Mouse (Mus musculus) embryonic fibroblast, embryonic 13.5 days (primary cell): ENCODE data around the gene Gopc. TPM values are rescaled to one million over a fixed set of nuclear protein-coding genes. Genes with fewer than 3 reads are reported as not detected.
A peak's percentile ranks its signal among the peaks of the same experiment; 100 is the strongest.

Experiments used
- H3K27ac ChIP-seq: 2 replicates; pipeline ENCODE4 v1.5.1; 2012; ENCODE audit warnings: low read length, control low read depth, inconsistent platforms; ENCODE audit not compliant: insufficient read depth
- H3K4me1 ChIP-seq: 2 replicates; pipeline ENCODE4 v1.6.1; 2011; ENCODE audit warnings: low read length; ENCODE audit not compliant: control insufficient read depth, insufficient read depth
- H3K4me3 ChIP-seq: 2 replicates; pipeline ENCODE4 v1.5.1; 2011; ENCODE audit warnings: mild to moderate bottlenecking, control low read depth, low read length; ENCODE audit not compliant: insufficient read depth
- CTCF ChIP-seq: IDR thresholded peaks from 2 replicates; pipeline ENCODE4 v1.5.1; 2011; ENCODE audit warnings: mild to moderate bottlenecking, control low read depth, low read length, moderate library complexity, borderline replicate concordance; ENCODE audit not compliant: insufficient read depth
- POLR2A ChIP-seq: IDR thresholded peaks from 2 replicates; pipeline ENCODE4 v1.6.1; 2011; ENCODE audit warnings: low read depth, mild to moderate bottlenecking, control low read depth, low read length, moderate library complexity
- polyA plus RNA-seq: library from polyadenylated mRNA; stranded (reverse); fragments of >200 nt; gene quantifications from 2 replicates; pipeline ENCODE4 v1.2.4, GENCODE M21; 2011; ENCODE audit warnings: low read depth; ENCODE audit not compliant: missing spikeins, insufficient read length

Gopc gene
- 31.2 and 31.6 TPM in 2 replicates for polyA plus RNA-seq

DNA sequence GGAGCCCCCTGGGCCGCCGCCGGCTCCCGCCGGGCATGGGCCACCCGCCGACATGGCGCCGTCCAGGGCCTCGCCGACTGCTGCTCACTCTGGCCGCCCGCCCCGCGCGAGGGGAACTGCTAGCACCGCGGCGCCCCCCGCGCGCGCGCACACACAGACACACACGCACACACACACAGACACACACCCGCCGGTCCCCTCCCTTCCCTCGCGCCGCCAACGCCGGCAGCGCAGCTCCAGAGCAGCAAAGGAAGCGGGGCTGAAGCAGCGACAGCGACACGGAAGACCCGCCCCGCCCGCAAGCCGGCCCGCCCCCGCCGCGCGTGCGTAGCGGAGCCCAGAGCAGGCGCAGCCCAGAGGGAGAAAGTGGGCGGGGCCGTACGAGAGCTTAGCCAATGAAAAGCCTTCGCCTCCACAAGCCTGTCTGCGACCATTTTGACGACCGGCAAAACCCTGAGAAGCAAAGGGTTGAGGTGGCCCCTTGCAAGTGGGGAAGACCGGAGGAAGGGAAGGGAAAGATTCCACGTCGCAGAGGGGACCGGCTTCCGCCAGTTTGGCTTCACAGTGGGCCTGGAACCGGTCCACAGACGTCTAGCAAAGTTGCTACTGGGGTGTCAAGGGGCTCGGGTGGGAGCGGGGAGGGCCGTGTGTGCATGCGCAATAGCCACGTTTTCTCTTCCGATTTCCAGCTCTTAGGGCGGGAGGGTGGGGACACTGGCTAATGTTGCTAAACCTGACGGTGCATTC is at the start of gene Gopc:
TSS of gene Gopc (minus strand) at position 280 of the 747 bp plus-strand sequence.
- TF ChIP-seq CTCF (no peak), POLR2A (peak; percentile 82)
- H3K4me3 ChIP-seq, result peak within 1 kb of the TSS; percentile 98
- H3K27ac ChIP-seq, result peak within 1 kb of the TSS; percentile 92
- H3K4me1 ChIP-seq, result peaks cover 4% of the 10 kb centered on the region; the same call in 1 of the 2 replicates

DNA sequence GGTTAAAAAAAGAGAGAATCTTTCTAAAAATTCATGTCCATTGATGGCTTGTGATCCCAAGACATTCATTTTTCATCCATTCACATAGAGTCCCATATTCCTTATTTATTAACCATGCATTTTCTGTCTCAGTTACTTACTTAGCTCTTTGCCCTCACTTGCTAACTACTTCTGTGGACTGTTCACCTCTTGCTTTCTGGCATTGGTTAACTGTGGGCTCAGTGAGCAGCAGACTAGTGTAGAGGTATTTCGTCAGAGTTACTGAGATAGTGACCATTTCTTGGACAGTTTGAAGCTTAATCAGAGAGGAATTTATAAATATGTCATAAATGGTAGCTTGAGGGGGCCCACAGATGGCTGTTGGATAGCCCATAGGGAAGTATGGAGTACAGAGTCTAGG is 49.0 kb upstream of the Gopc start:
- TF ChIP-seq POLR2A (no peak), CTCF (no peak)
- no peak overlapping the region for H3K4me3 ChIP-seq
- no peak overlapping the region for H3K27ac ChIP-seq
- H3K4me1 ChIP-seq, result no peaks in the 10 kb centered on the region

DNA sequence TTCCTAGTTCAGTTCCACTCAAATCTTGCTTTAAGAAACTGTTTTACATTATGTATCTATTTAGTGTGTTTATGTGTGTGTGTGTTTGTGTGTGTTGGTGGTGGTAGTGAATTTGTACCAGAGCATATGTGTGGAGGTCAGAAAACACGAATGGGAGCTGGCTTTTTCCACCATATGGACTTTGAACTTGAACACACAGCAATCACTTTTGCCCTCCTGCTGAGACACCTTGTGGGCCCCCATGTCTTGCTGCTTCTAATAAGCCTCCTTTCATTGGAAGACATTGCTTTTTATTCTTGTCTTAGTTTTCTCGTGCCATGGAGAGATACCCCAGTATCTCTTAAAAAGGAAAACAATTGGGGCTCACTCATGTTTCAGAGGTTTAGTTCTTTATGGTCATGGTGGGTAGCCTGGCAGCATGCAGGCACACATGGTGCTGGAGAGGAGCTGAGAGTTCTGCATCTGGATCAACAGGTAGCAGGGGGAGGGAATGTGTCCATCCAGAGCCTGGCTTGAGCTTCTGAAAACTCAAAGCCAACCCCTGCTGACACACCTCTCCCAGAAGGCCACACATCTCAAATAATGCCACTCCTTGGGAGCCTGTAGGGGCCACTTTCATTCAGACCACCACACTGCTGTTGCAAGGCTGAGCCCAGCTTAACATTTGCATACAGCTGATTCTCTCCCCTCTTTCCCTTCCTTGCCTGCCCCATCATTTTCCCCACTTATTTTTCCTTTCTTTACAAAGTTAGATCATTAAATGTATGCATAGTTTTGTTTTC is 45.9 kb upstream of the Gopc start:
- Histone ChIP-seq H3K27ac (no peak overlapping the region), H3K4me1 (no peaks in the 10 kb centered on the region), H3K4me3 (no peak overlapping the region)
- TF ChIP-seq CTCF, result no peak
- TF ChIP-seq POLR2A, result no peak

DNA sequence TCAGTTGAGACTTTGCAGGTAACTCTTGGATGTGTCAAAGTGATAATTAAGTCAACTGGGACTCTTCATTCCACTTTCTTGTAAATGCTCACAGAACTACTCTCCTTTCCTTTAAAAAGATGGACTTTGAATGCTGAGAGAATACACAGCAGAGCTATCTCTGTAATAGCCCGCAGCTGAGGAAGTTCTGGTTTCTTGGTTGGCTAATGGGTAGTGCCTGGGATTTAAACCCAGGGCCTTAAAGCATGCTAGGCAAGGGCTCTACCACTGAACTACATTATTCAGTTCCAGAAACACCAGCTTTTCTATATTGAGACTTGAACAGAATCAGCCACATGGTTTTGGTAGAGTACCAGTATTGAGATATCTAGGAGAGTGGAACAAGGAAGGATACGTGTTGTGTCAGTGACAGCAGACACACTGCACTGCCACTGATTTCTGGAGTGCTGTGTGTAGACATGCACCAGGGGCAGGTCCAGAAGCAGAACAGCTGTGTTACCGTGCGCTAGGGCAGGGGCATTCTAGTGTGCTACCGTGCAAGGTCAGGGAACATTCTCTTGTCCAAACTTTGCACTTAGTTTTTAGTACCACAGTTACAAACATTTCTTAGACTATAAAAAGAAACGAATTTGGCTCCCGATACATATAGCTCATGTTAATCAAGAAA is 44.5 kb upstream of the Gopc start:
- Histone ChIP-seq H3K27ac (no peak overlapping the region), H3K4me3 (no peak overlapping the region), H3K4me1 (peaks cover 3% of the 10 kb centered on the region)
- TF ChIP-seq CTCF (no peak), POLR2A (no peak)

DNA sequence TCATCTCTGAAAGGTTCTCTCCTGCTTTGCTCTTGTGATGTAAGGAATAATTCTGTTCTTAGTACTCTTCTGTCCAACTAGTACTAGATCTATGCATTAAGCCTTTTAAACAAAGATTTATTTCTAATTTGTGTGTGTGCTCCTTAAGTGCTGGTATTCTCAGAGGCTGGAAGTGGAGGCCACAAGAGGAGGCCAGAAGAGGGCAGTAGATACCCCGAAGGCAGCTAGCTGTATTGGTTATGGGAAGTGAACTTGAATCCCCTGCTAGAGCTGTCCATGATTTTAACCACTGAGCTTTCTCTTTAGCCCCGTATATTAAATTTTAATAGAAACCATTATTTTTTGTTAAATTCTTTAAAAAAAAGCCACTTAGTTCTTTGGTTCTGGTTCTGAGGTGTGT is 41.2 kb upstream of the Gopc start:
- Histone ChIP-seq H3K27ac (no peak overlapping the region), H3K4me3 (no peak overlapping the region), H3K4me1 (peaks cover 8% of the 10 kb centered on the region)
- TF ChIP-seq CTCF (no peak), POLR2A (no peak)

DNA sequence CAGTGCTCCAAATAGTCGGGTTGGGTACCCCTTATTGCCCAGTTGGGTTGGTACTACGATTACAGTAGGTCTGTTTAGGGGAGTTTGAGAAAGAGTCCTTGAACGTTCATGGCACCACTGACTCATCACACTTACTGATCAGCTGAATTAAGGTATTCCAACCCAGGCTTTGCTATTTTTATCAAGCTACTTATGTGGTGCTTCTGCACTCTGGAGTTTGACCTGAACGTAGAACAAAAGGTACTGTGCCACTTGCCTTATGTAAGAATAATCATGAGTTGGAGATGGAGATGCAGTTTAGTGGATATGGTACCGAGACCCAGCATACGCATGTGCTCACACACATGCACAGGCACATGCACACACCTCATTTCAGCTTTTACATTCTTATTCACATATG is 39.8 kb upstream of the Gopc start:
- TF ChIP-seq CTCF, result no peak
- no peak for TF ChIP-seq POLR2A
- H3K4me3 ChIP-seq, result no peak overlapping the region
- H3K4me1 ChIP-seq, result peaks cover 12% of the 10 kb centered on the region
- H3K27ac ChIP-seq, result no peak overlapping the region

DNA sequence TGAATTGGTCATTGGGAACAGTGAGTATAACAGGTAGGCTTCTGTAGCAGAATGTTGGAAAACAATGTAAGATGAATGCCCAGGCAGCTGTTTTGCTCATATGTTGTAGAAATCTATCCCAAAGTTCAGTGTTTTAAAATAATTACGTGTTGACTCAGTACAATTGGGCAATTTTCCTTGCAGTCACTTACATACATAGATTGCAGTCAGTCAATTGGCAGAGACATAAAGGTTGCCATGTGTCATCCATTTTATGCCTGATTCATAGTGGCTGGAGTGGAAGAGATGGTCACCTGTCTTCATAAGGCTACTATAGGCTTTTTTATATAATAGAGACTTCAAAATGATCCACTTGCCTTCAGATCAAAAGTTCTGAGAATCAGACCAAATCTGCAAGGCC is 38.6 kb upstream of the Gopc start:
- Histone ChIP-seq H3K27ac (0 out of 2 replicates have a peak overlapping the region, but pooled peaks have one; percentile 14), H3K4me3 (no peak overlapping the region), H3K4me1 (peaks cover 15% of the 10 kb centered on the region)
- TF ChIP-seq CTCF (no peak), POLR2A (no peak)

DNA sequence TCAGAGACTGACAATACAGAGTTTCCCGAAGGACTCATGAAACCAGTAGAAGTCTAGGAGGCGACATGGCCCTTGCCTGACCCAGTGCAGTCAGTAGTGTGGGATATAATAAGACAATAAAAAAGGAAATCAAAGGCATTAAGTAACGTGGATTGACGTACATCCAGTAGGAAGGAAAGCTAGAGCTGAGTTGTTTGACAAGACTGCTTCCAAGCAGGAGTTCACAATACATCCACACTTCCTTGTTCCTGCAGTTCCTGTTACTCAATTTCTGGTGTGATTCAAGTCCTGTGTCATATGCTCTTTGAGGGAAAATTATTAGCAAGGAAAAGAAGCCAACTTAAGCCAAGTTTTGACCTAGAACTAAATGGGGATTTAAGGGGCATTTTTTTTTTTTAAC is 37.5 kb upstream of the Gopc start:
- Histone ChIP-seq H3K27ac (peak overlapping the region; percentile 72), H3K4me1 (peaks cover 15% of the 10 kb centered on the region), H3K4me3 (peak overlapping the region; percentile 95)
- TF ChIP-seq POLR2A, result no peak
- TF ChIP-seq CTCF, result no peak

DNA sequence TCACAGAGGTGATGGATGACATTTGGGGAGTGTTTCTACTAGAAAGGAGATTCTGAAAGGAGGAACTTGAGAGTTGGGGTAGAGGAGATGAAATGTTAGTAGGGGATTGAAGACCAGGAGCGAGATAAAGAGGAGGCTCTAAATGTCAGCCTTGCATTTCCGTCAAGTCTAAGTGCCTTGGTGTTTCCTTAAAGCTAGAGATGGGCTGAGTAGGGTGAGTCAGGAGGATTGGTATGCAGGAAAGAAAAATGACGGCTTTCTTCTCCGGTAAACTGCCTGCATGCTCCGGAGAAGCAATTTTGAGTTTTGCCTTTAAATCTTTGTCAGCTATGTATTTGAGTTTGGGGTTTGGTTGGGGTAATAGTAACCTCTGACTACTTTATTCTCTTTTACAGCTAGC is 37.0 kb upstream of the Gopc start:
- TF ChIP-seq POLR2A, result no peak
- TF ChIP-seq CTCF, result no peak
- Histone ChIP-seq H3K4me1 (peaks cover 15% of the 10 kb centered on the region), H3K4me3 (peak overlapping the region; percentile 95), H3K27ac (peak overlapping the region; percentile 72)
